Mouse (Mus musculus): ENCODE measurements around the gene Kat2a. TPM values are rescaled to one million over a fixed set of nuclear protein-coding genes. Genes with fewer than 3 reads are reported as not detected.
"Not testable (repeated sequence)": the region's sequence is repeated elsewhere in the genome, so short reads cannot be mapped to it uniquely, and the experiment has no call there.

Gene Kat2a
- polyA plus RNA-seq, 1 experiment from 2014 or later: 82.0 TPM

GRCm38 (mm10) chr11:100656458-100656857 is 55.8 kb downstream of the Kat2a start:
- H3K27me3 ChIP-seq (ENCODE audit: control insufficient read depth, insufficient read depth, low read length): no peaks in the 10 kb centered on the region
- no peaks in the 10 kb centered on the region for H3K36me3 ChIP-seq (ENCODE audit: control insufficient read depth, insufficient read depth, low read length)
- no peak overlapping the region for H3K4me2 ChIP-seq (ENCODE audit: low read depth, low read length, severe bottlenecking)
- 16% methylated on average over 6 of the region's 6 CpGs for WGBS
- H3K4me3 ChIP-seq (ENCODE audit: low read depth, low read length): no peak overlapping the region
- H3K9ac ChIP-seq (ENCODE audit: low read length): no peak overlapping the region
- no peak for DNase-seq (ENCODE audit: low spot score)
- no peaks in the 10 kb centered on the region; the same call in 1 of the 2 replicates for H3K4me1 ChIP-seq (replicated peaks; ENCODE audit: control insufficient read depth, insufficient read depth, low read length)
- H3K9me3 ChIP-seq (ENCODE audit: control insufficient read depth, low read length): no peaks in the 10 kb centered on the region
- H3K27ac ChIP-seq (ENCODE audit: low read depth, low read length): no peak overlapping the region
- no peak for ATAC-seq (replicated peaks; ENCODE audit: low FRiP score)

GRCm38 (mm10) chr11:100655589-100655988 is 56.7 kb downstream of the Kat2a start:
- not testable (repeated sequence) for H3K27me3 ChIP-seq (ENCODE audit: control insufficient read depth, insufficient read depth, low read length); H3K9me3 ChIP-seq (ENCODE audit: control insufficient read depth, low read length); H3K36me3 ChIP-seq (ENCODE audit: control insufficient read depth, insufficient read depth, low read length); H3K4me3 ChIP-seq (ENCODE audit: low read depth, low read length); H3K27ac ChIP-seq (ENCODE audit: low read depth, low read length); ATAC-seq (replicated peaks; ENCODE audit: low FRiP score); H3K9ac ChIP-seq (ENCODE audit: low read length); H3K4me2 ChIP-seq (ENCODE audit: low read depth, low read length, severe bottlenecking); DNase-seq (ENCODE audit: low spot score); H3K4me1 ChIP-seq (replicated peaks; ENCODE audit: control insufficient read depth, insufficient read depth, low read length)
- 51% methylated on average over 2 of the region's 3 CpGs for WGBS

Other genes starting within 250 kb of the Kat2a start
- gene Klhl11, start 239.7 kb downstream of the Kat2a start, polyA plus RNA-seq (2014; fragmentation: Nextera tagmentation; extraction: Ambion mirVana): 15.5 and 15.7 TPM in 2 replicates
- 294 TPM in 2 replicates for gene Acly, start 184.5 kb downstream of the Kat2a start, polyA plus RNA-seq (2014; fragmentation: Nextera tagmentation; extraction: Ambion mirVana)
- gene Ttc25, start 166.9 kb downstream of the Kat2a start, polyA plus RNA-seq (2014; fragmentation: Nextera tagmentation; extraction: Ambion mirVana): 1.3 and 1.9 TPM in 2 replicates
- gene Cnp, start 137.6 kb downstream of the Kat2a start, polyA plus RNA-seq (2014; fragmentation: Nextera tagmentation; extraction: Ambion mirVana): 18.3 and 20.3 TPM in 2 replicates
- 94.5 and 107 TPM in 2 replicates for gene Nkiras2, start 93.2 kb downstream of the Kat2a start, polyA plus RNA-seq (2014; fragmentation: Nextera tagmentation; extraction: Ambion mirVana)
- gene Dnajc7, start 92.3 kb downstream of the Kat2a start, polyA plus RNA-seq (2014; fragmentation: Nextera tagmentation; extraction: Ambion mirVana): 95.9 and 105 TPM in 2 replicates
- 0.16 TPM in 1 of 2 replicates, not detected in the other for gene Zfp385c, start 20.0 kb downstream of the Kat2a start, polyA plus RNA-seq (2014; fragmentation: Nextera tagmentation; extraction: Ambion mirVana)
- gene Dhx58, start 8.2 kb downstream of the Kat2a start, polyA plus RNA-seq (2014; fragmentation: Nextera tagmentation; extraction: Ambion mirVana): 3.1 and 4.3 TPM in 2 replicates
- gene Hspb9, start 1.4 kb upstream of the Kat2a start, polyA plus RNA-seq (2014; fragmentation: Nextera tagmentation; extraction: Ambion mirVana): 0.36 and 0.45 TPM in 2 replicates
- gene Rab5c, start 25.8 kb upstream of the Kat2a start, polyA plus RNA-seq (2014; fragmentation: Nextera tagmentation; extraction: Ambion mirVana): 39.4 and 50.5 TPM in 2 replicates
- gene Kcnh4, start 47.5 kb upstream of the Kat2a start, polyA plus RNA-seq (2014; fragmentation: Nextera tagmentation; extraction: Ambion mirVana): 2.7 and 3.1 TPM in 2 replicates
- gene Hcrt, start 50.5 kb upstream of the Kat2a start, polyA plus RNA-seq (2014; fragmentation: Nextera tagmentation; extraction: Ambion mirVana): not detected in 2 replicates
- gene Ghdc, start 58.5 kb upstream of the Kat2a start, polyA plus RNA-seq (2014; fragmentation: Nextera tagmentation; extraction: Ambion mirVana): 2.1 and 2.9 TPM in 2 replicates
- gene Stat5b, start 138.3 kb upstream of the Kat2a start, polyA plus RNA-seq (2014; fragmentation: Nextera tagmentation; extraction: Ambion mirVana): 18.7 and 19.1 TPM in 2 replicates
- 1.3 and 1.5 TPM in 2 replicates for gene Stat5a, start 146.9 kb upstream of the Kat2a start, polyA plus RNA-seq (2014; fragmentation: Nextera tagmentation; extraction: Ambion mirVana)
- 26.2 and 27.8 TPM in 2 replicates for gene Stat3, start 227.1 kb upstream of the Kat2a start, polyA plus RNA-seq (2014; fragmentation: Nextera tagmentation; extraction: Ambion mirVana)

Measured in forebrain, embryonic 11.5 days (tissue).